Mouse (Mus musculus): Measurements from ENCODE around the gene Pard3b. TPM values are rescaled to one million over a fixed set of nuclear protein-coding genes. Genes with fewer than 3 reads are reported as not detected.

Pard3b gene
- total RNA-seq, 2 experiments from 2014 or later: 3.2 to 3.4 TPM

- no peak for DNase-seq (ENCODE audit: low spot score in 2 of 2)
- intact Hi-C loops (cut with DNase I): no loop called here
These were observed 1009.5 kb downstream of the Pard3b start for GRCm38 (mm10) chr1:62648116-62648515.

GRCm38 (mm10) chr1:62648591-62648990 lies 1010.0 kb downstream of the Pard3b start:
- DNase-seq (ENCODE audit: low spot score in 2 of 2): no peak
- intact Hi-C loops (cut with DNase I): no loop called here

GRCm38 (mm10) chr1:62650491-62650890 lies 1011.9 kb downstream of the Pard3b start:
- intact Hi-C loops (cut with DNase I): no loop called here
- no peak for DNase-seq (ENCODE audit: low spot score in 2 of 2)

DNA sequence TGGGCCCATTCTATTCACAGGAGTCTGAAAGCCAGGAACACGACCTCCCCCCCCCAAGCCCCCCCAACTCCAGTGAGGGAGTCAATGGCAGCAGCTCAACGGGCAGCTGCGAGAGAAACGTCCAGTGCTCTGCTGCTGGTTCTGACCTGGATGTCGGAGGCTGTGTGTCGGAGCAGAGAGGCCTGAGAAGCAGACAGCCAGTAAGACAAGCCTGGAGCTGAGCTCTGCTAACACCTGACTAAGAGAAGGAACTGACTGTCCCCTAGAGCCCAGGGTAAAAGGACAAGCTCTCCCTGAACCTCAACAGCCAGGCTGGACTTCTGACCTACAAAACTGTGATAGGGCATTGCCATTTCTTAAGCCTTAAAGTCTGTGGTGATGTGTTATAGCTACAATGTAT lies 1015.8 kb downstream of the Pard3b start:
- intact Hi-C loops (cut with DNase I): no loop called here
- DNase-seq (ENCODE audit: low spot score in 2 of 2): no peak

- no peak for DNase-seq (ENCODE audit: low spot score in 2 of 2)
- intact Hi-C loops (cut with DNase I): no loop called here
These were observed 1026.5 kb downstream of the Pard3b start for GRCm38 (mm10) chr1:62664960-62665645.

DNA sequence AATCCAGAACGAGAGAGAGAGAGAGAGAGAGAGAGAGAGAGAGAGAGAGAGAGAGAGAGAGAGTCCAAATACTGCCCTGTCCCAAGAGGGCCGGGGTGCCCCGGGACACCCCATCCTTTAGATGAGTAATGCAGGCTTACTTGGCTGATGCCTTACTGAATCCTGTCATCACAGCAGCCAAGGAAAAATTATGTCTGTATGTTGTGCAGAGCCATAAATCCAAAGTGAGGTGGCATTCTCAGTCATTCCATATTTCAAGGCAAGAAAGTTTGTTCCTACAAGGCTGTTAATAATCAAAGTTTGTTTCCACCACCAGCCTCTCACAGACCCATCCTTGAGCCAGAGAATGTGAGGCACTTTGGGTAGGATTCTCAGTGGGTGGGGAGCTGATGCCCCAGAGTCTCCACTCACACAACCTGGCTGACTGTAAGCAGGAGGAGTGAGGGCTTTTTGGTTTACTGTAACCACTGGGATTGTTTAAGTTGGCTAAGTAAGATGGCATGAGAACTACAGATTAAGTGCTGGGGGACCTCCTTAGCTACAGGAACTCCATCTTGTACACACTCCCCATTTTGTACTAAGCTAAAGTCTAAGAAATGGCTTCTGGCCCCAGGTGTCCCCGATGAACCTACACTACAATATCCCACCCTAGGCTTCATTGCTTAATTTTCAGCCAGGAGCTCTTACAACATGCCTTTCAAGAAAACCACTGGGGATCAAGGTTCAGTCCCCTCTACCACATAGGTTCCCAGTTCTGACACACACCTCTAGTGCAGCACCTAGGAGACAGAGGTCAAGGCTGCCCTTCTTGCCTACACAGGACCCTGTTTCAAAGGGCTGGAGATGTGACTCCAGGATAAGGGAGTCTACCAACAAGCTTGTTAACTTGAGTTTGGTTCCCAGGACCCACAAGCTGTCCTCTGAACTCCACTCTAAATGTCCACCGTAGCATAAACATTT lies 1027.4 kb downstream of the Pard3b start:
- intact Hi-C loops (cut with DNase I): no loop called here
- no peak for DNase-seq (ENCODE audit: low spot score in 2 of 2)

DNA sequence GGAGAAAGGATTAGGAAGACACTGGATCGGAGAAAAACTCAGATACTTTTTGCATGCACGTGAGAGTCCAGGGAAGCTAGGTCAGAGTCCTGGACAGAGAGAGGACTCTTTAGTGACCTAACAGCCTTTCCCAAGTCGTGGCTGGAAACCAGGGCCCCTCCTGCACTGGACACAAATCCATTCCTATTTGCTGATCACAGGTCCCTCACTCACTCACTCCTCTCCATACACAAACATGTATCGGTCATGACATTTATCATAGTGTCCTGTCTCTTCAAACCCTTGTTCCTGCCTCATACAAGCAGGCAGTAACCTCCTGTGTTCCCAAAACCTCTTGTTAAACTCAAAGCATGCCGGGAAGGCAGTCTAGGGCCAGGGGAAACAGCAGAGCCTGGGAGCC lies 1028.2 kb downstream of the Pard3b start:
- DNase-seq (ENCODE audit: low spot score in 2 of 2): no peak
- intact Hi-C loops (cut with DNase I): no loop called here

DNA sequence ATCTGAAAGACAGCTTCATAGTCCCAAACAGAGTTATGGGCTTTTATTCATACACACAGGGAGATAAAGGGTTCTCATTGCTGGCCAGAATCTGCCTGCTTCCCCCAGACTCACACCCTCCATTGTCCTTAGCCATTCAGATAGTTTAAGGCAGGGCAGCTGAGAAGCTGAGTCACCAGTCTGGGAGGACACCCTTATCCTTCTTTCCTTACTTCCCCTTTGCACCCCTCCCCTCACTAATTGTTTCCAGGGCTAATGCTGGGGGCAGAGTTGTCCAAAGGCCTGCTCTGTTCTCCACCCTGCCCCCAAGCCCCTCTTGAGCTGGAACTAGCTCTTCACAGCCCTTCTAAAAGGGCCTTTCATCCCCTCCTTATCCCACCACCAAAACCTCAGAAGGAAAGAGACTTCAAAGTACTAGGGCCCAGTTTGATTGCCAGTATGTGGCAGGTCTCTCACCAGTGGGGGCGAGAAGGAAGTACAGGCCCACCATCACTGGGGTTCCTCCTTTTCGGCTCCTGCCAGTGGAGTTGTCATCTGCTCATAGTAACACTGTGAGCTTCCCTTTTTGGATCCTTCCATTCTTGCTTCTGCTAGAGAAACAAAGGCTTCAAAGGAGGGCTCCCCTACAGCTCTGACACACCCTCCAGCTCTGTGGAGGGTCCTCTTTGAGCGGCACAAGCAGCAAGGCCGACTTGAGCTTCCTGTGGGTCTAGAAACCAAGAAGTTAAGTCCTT lies 1040.2 kb downstream of the Pard3b start:
- intact Hi-C loops (cut with DNase I): no loop called here
- DNase-seq (ENCODE audit: low spot score in 2 of 2): no peak

- DNase-seq (ENCODE audit: low spot score in 2 of 2): no peak
- intact Hi-C loops (cut with DNase I): no loop called here
These were observed 1040.8 kb downstream of the Pard3b start for GRCm38 (mm10) chr1:62679466-62679865.

DNA sequence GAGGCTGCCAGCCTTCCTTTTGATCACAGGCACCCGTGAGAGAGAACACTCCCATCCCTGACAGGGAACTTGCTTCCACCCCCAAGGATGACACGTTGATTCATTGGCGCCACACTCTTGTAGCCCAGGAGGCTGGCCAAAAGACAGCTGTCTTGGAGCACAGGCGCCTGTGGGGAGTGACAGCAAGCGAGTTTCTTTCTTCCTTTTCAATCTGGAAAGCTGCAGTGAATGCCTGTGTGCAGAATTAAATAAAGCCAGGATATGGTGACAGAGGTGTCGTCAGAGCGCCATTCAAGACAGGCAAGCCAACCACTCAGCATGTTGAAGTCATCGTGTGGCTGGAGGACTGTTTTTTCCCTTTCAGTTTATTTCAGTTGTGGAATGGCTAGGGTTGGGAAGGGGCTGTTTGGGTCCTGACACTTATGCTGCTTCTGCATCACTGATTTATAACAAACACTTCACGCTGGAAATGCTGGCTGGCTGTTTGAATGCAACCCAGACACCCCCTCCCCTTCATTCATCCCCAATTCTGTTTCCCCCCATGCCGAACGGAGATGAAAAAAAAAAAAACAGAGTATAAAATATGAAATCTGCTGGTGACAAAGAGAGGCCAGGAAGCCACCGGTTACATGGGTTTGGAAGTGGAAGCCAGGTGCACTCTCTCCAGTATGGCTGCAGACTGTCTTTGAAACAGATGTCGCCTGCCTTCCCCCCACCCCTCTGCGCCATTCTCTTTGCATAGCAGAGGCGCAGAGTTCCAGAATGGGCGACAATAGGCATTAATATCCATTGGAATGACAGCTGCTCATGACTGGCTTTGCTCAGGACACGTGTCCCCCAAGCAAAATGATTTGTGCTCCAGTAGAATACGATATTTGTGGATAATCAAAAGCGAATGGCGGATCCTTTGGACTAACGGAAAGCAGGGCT lies 1044.1 kb downstream of the Pard3b start:
- peak in 1 of 2 experiments; percentile 55 for DNase-seq (ENCODE audit: low spot score in 2 of 2)
- intact Hi-C loops (cut with DNase I): no loop called here

DNA sequence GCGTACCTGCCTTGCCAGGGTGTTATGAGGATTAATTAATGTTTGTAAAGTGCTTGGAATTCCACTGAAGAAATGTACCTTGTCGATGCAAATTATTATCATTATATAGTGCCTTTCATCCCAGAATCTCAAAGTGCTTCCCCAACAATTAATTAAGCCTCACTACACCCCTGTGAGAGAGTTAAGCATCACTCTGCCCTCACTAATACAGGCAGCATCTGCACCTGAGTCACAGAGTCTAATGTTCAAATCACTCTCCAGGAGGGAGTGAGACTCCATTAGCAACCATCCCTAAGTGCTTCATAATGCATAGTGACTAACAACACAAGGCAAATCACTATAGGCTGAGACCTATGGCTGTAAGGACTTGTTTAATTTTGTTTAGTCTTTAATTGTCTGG lies 1044.9 kb downstream of the Pard3b start:
- intact Hi-C loops (cut with DNase I): no loop called here
- DNase-seq (ENCODE audit: low spot score in 2 of 2): no peak

GRCm38 (mm10) chr1:62687511-62687910 lies 1048.9 kb downstream of the Pard3b start:
- intact Hi-C loops (cut with DNase I): loop anchor here (2.0 to 5.0 kb wide), 2 partner anchors 93 to 220 kb away; no protein-coding TSS in a partner anchor
- peak; percentile 67 to 95 for DNase-seq (ENCODE audit: low spot score in 2 of 2)

DNA sequence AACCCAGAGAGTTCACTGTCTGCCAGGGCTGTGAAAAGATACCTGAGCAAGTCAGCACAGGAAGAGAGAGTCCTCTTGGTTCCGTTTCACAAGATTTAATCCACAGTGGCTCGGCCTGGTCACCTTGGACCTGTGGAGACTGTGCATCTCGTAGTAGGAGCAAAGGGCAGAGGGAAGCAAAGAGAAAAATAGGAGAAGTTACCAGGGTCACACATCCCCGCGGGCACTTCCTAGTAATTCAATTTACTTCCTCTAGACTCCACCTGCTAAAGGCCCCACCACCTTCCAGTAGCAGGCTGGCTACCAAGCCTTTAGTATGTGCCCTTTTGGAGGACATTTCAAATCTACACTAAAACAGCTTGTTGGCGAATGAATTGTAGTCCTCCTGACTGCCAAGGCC lies 1052.6 kb downstream of the Pard3b start:
- intact Hi-C loops (cut with DNase I): loop anchor here (10.0 kb wide), 2 partner anchors 296 to 916 kb away; no protein-coding TSS in a partner anchor
- no peak for DNase-seq (ENCODE audit: low spot score in 2 of 2)
